Mouse (Mus musculus): Measurements from ENCODE around the gene Ptpn20. TPM values are rescaled to one million over a fixed set of nuclear protein-coding genes. Genes with fewer than 3 reads are reported as not detected.

Ptpn20 gene
- polyA plus RNA-seq, 1 experiment: 0.08 TPM

- 93% methylated on average over 6 of the region's 6 CpGs for WGBS
- H3K4me1 ChIP-seq (ENCODE audit: control insufficient read depth, insufficient read depth, low read length): no peaks in the 10 kb centered on the region
- TF ChIP-seq POLR2A (IDR thresholded peaks at IDR 0.05; ENCODE audit: borderline replicate concordance, insufficient read depth, low read length) (no peak), CTCF (IDR thresholded peaks at IDR 0.05; ENCODE audit: borderline replicate concordance, insufficient read depth, low read depth, low read length) (no peak)
- H3K27ac ChIP-seq (ENCODE audit: insufficient read depth, low read length): no peak overlapping the region
- no peaks in the 10 kb centered on the region for H3K27me3 ChIP-seq (ENCODE audit: control insufficient read depth, insufficient read depth, low read length)
- DNase-seq: no peak
- no peak overlapping the region for H3K4me3 ChIP-seq (replicated peaks; ENCODE audit: insufficient read depth, low read depth, low read length)
Measured at GRCm38 (mm10) chr14:33677996-33678395, 89.0 kb downstream of the Ptpn20 start.

DNA sequence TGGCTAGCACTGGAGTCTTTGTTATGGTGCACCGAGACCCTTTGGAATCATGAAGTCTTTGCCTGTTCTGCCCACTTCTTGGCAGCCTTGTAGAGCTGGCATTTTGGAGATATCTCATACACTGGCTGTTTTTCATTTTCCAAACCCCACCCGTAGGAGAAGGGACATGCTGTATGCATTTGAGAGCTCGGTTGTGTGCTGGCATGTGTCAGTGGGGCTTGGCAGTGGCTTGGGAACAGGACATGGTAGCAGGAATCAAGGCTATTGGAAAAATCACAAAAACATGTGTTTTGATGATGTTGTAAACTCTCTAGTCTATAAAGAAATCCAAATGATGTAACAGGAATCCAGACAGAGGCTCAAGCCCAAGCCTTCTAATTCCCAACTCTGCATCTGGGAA, 89.7 kb downstream of the Ptpn20 start:
- Histone ChIP-seq H3K27ac (ENCODE audit: insufficient read depth, low read length) (no peak overlapping the region), H3K4me3 (replicated peaks; ENCODE audit: insufficient read depth, low read depth, low read length) (no peak overlapping the region), H3K4me1 (ENCODE audit: control insufficient read depth, insufficient read depth, low read length) (no peaks in the 10 kb centered on the region), H3K27me3 (ENCODE audit: control insufficient read depth, insufficient read depth, low read length) (no peaks in the 10 kb centered on the region)
- WGBS: 69% methylated on average over 3 of the region's 3 CpGs
- TF ChIP-seq CTCF (IDR thresholded peaks at IDR 0.05; ENCODE audit: borderline replicate concordance, insufficient read depth, low read depth, low read length): no peak
- TF ChIP-seq POLR2A (IDR thresholded peaks at IDR 0.05; ENCODE audit: borderline replicate concordance, insufficient read depth, low read length): no peak
- no peak for DNase-seq

DNA sequence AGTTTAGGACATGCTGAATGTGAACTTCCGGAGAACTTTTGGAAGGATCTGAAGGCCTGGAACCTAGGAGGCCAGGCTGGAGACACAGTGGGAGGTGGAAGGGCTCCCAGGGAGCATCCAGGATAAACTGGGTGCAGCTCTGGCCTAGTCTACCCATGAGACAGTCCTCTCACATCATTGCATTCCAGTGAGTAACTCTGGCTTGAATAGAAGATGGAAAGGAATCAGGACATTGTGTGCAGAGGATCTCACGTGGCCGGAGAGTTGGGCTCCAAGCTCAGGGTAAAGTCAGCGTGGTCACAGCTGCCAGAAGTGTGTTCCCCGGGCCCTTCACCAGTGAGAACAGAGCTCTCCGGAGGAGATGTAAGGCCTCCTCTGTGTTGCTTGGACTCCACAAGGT, 91.6 kb downstream of the Ptpn20 start:
- TF ChIP-seq CTCF (IDR thresholded peaks at IDR 0.05; ENCODE audit: borderline replicate concordance, insufficient read depth, low read depth, low read length) (no peak), POLR2A (IDR thresholded peaks at IDR 0.05; ENCODE audit: borderline replicate concordance, insufficient read depth, low read length) (no peak)
- no peaks in the 10 kb centered on the region for H3K4me1 ChIP-seq (ENCODE audit: control insufficient read depth, insufficient read depth, low read length)
- no peak overlapping the region for H3K27ac ChIP-seq (ENCODE audit: insufficient read depth, low read length)
- 90% methylated on average over 6 of the region's 6 CpGs for WGBS
- no peak for DNase-seq
- no peak overlapping the region for H3K4me3 ChIP-seq (replicated peaks; ENCODE audit: insufficient read depth, low read depth, low read length)
- no peaks in the 10 kb centered on the region for H3K27me3 ChIP-seq (ENCODE audit: control insufficient read depth, insufficient read depth, low read length)

DNA sequence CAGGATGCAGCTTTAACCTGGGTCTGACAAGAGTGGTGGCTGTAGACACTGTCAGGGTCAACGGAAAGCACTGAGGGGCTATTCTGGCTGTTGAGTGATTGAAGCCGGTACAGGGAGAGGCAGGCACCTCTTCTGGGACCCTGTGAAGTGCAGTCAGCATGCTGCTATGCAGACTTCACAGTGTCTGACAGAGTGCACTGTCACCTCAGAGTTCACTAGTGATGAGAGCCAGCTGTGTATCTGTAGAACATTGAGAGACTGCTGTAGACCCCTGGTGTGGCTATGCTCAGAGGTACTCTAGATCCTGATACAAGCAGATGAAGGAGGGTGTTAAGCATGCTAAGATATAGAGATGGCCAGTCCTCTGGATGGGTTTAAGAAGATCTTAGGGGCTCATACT, 93.8 kb downstream of the Ptpn20 start:
- no peak overlapping the region for H3K27ac ChIP-seq (ENCODE audit: insufficient read depth, low read length)
- 93% methylated on average over 2 of the region's 2 CpGs for WGBS
- TF ChIP-seq CTCF (IDR thresholded peaks at IDR 0.05; ENCODE audit: borderline replicate concordance, insufficient read depth, low read depth, low read length): no peak
- no peak for TF ChIP-seq POLR2A (IDR thresholded peaks at IDR 0.05; ENCODE audit: borderline replicate concordance, insufficient read depth, low read length)

GRCm38 (mm10) chr14:33683701-33684100, 94.7 kb downstream of the Ptpn20 start:
- no peak for DNase-seq
- WGBS: 32% methylated on average over 13 of the region's 13 CpGs
- no peak for TF ChIP-seq POLR2A (IDR thresholded peaks at IDR 0.05; ENCODE audit: borderline replicate concordance, insufficient read depth, low read length)
- no peak for TF ChIP-seq CTCF (IDR thresholded peaks at IDR 0.05; ENCODE audit: borderline replicate concordance, insufficient read depth, low read depth, low read length)
- Histone ChIP-seq H3K4me3 (replicated peaks; ENCODE audit: insufficient read depth, low read depth, low read length) (no peak overlapping the region), H3K27me3 (ENCODE audit: control insufficient read depth, insufficient read depth, low read length) (no peaks in the 10 kb centered on the region), H3K27ac (ENCODE audit: insufficient read depth, low read length) (no peak overlapping the region), H3K4me1 (ENCODE audit: control insufficient read depth, insufficient read depth, low read length) (no peaks in the 10 kb centered on the region)

More for the DNA sequence above, 93.8 kb downstream of the Ptpn20 start:
- Histone ChIP-seq H3K27me3 (ENCODE audit: control insufficient read depth, insufficient read depth, low read length) (no peaks in the 10 kb centered on the region), H3K4me1 (ENCODE audit: control insufficient read depth, insufficient read depth, low read length) (no peaks in the 10 kb centered on the region), H3K4me3 (replicated peaks; ENCODE audit: insufficient read depth, low read depth, low read length) (no peak overlapping the region)
- no peak for DNase-seq

DNA sequence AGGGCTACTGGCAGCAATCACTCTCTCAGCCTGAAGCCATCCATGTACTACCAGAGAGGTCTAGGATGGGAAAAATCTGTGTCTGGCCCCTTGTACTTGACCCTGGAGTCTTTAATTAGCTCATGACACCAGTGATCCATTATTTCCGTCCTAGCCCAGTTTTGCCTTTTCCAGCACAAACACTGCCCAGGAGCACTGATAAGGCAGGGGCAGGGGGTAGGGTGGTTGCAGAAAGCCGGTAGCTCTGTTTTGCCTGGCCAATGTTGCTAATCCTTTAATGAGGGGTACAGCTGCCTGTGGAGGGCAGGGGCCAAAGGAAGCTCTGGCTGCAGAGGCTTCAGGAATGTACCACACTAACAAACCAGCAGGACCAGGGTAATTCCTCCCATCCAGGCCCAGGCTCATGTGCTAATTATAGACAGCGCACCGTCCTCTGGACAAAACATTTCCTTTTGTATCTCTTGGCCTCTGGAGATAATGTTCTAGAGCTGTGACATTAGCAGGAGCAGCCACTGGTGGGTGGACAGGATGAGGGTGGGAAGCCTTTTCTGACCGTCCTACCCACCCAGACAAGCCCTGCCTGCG, 98.5 kb downstream of the Ptpn20 start:
- WGBS: 74% methylated on average over 6 of the region's 6 CpGs
- no peak for TF ChIP-seq POLR2A (IDR thresholded peaks at IDR 0.05; ENCODE audit: borderline replicate concordance, insufficient read depth, low read length)
- TF ChIP-seq CTCF (IDR thresholded peaks at IDR 0.05; ENCODE audit: borderline replicate concordance, insufficient read depth, low read depth, low read length): no peak
- no peaks in the 10 kb centered on the region for H3K27me3 ChIP-seq (ENCODE audit: control insufficient read depth, insufficient read depth, low read length)

GRCm38 (mm10) chr14:33689044-33689443, 100.0 kb downstream of the Ptpn20 start:
- Histone ChIP-seq H3K27ac (ENCODE audit: insufficient read depth, low read length) (no peak overlapping the region), H3K4me3 (replicated peaks; ENCODE audit: insufficient read depth, low read depth, low read length) (no peak overlapping the region), H3K4me1 (ENCODE audit: control insufficient read depth, insufficient read depth, low read length) (no peaks in the 10 kb centered on the region), H3K27me3 (ENCODE audit: control insufficient read depth, insufficient read depth, low read length) (no peaks in the 10 kb centered on the region)
- DNase-seq: no peak
- TF ChIP-seq CTCF (IDR thresholded peaks at IDR 0.05; ENCODE audit: borderline replicate concordance, insufficient read depth, low read depth, low read length): no peak
- no peak for TF ChIP-seq POLR2A (IDR thresholded peaks at IDR 0.05; ENCODE audit: borderline replicate concordance, insufficient read depth, low read length)

More for the DNA sequence above, 98.5 kb downstream of the Ptpn20 start:
- no peak for DNase-seq
- Histone ChIP-seq H3K27ac (ENCODE audit: insufficient read depth, low read length) (no peak overlapping the region), H3K4me3 (replicated peaks; ENCODE audit: insufficient read depth, low read depth, low read length) (no peak overlapping the region), H3K4me1 (ENCODE audit: control insufficient read depth, insufficient read depth, low read length) (no peaks in the 10 kb centered on the region)

Other genes with a start within 250 kb of the Ptpn20 start
- 45.0 and 46.8 TPM in 2 replicates for gene Mapk8, start 142.0 kb upstream of the Ptpn20 start, polyA plus RNA-seq (2012; rRNA removed)
- 0.36 and 0.55 TPM in 2 replicates for gene Frmpd2, start 117.5 kb upstream of the Ptpn20 start, polyA plus RNA-seq (2012; rRNA removed)